Mouse (Mus musculus): ENCODE measurements around the gene Yeats4.

DNA sequence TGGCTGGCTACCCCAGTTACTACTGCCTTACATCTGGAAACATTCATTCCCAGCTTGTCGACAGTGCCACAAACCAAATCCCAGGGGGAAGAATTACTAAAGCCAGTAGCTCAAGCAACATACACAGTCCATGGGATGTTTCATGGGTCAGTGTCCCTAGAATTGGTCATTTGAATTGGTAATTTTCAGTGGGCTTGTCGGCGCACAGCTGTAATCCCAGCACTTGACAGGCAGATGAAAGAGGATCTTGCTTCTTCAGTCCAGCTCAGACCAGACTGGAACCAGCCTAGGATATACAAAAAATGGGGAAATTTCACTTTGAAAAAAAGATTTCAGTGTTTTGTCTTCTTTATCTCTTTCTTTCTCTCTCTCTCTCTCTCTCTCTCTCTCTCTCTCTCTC, 24.6 kb downstream of the Yeats4 start:
- no peak for TF ChIP-seq EP300 (IDR thresholded peaks at IDR 0.05; ENCODE audit: low read length)
- TF ChIP-seq TCF12 (IDR thresholded peaks at IDR 0.05; ENCODE audit: low read depth, low read length), result no peak
- TF ChIP-seq CTCF (conservative IDR thresholded peaks at IDR 0.05 in 1 of 2, IDR thresholded peaks at IDR 0.05 in 1 of 2; ENCODE audit: low read depth in 2 of 2, low read length in 2 of 2), result no peak
- TF ChIP-seq ELF1 (IDR thresholded peaks at IDR 0.05; ENCODE audit: low read depth, low read length), result no peak
- no peak for TF ChIP-seq CHD1 (IDR thresholded peaks at IDR 0.05; ENCODE audit: low read depth, low read length)
